Mouse (Mus musculus) limb, embryonic 14.5 days (tissue): ENCODE data around the gene Trh. TPM values are rescaled to one million over a fixed set of nuclear protein-coding genes. Genes with fewer than 3 reads are reported as not detected.

ENCODE experiments used
- ATAC-seq: fragments of 200-750 bp; cut with Nextera tagmentation; 2 replicates; pipeline ENCODE4 v1.8.0; 2017; ENCODE audit warnings: low read depth, moderate number of reproducible peaks, moderate TSS enrichment; ENCODE audit not compliant: low FRiP score
- DNase-seq: peaks from one replicate; pipeline ENCODE4 v3.0.0-alpha.2; 2015; ENCODE audit warnings: low spot score
- H3K27ac ChIP-seq: fragments of 300-500 bp; sonication (generic); replicated peaks from 2 replicates; pipeline ENCODE4 v1.5.1; 2014; ENCODE audit warnings: low read depth, mild to moderate bottlenecking, low read length, moderate library complexity, mixed read lengths
- H3K27me3 ChIP-seq: fragments of 300-500 bp; sonication (generic); 2 replicates; pipeline ENCODE4 v1.6.1; 2014; ENCODE audit warnings: low read length, mixed read lengths; ENCODE audit not compliant: control insufficient read depth, insufficient read depth
- H3K36me3 ChIP-seq: fragments of 300-500 bp; sonication (generic); 2 replicates; pipeline ENCODE4 v1.6.1; 2014; ENCODE audit warnings: mild to moderate bottlenecking, low read length, moderate library complexity, mixed read lengths; ENCODE audit not compliant: control insufficient read depth, insufficient read depth
- H3K4me1 ChIP-seq: fragments of 300-500 bp; sonication (generic); 2 replicates; pipeline ENCODE4 v1.6.1; 2014; ENCODE audit warnings: antibody characterized with exemption, low read length, mixed read lengths; ENCODE audit not compliant: control insufficient read depth, insufficient read depth
- H3K4me2 ChIP-seq: fragments of 300-500 bp; sonication (generic); replicated peaks from 2 replicates; pipeline ENCODE4 v1.6.1; 2014; ENCODE audit warnings: low read depth, mild to moderate bottlenecking, low read length, moderate library complexity; ENCODE audit not compliant: severe bottlenecking
- H3K4me3 ChIP-seq: fragments of 300-500 bp; sonication (generic); replicated peaks from 2 replicates; pipeline ENCODE4 v1.5.1; 2014; ENCODE audit warnings: low read length
- H3K9ac ChIP-seq: fragments of 300-500 bp; sonication (generic); 2 replicates; pipeline ENCODE4 v1.6.1; 2014; ENCODE audit warnings: mild to moderate bottlenecking, low read depth, low read length, moderate library complexity; ENCODE audit not compliant: severe bottlenecking
- H3K9me3 ChIP-seq: fragments of 300-500 bp; sonication (generic); 2 replicates; pipeline ENCODE4 v1.6.1; 2016; ENCODE audit warnings: low read length; ENCODE audit not compliant: control insufficient read depth
- POLR2A ChIP-seq: fragments of 200-500 bp; IDR thresholded peaks from 2 replicates; pipeline ENCODE4 v1.8.0; 2012; ENCODE audit warnings: inconsistent platforms, mild to moderate bottlenecking, moderate library complexity, borderline replicate concordance; ENCODE audit not compliant: insufficient read depth, insufficient read length; ENCODE audit errors: extremely low read depth
- WGBS: fragments of 180-500 bp; shearing (Covaris S2); extraction: QIAGEN DNeasy Blood & Tissue Kit; methylation state at CpG from one replicate; pipeline ENCODE4 v1.1.7; 2014; 5-methylcytosine and 5-hydroxymethylcytosine counted together
- polyA plus RNA-seq, 2 experiments: library from polyadenylated mRNA; depleted of rRNA in 1 of 2; stranded (reverse) in 1 of 2; unstranded in 1 of 2; fragments of >200 nt; fragmentation: Nextera tagmentation in 1 of 2; extraction: Ambion mirVana in 1 of 2; gene quantifications; 2 replicates each; pipeline versions ENCODE4 v1.2.1 to v1.2.3; 2012 to 2014

The Trh gene
- polyA plus RNA-seq, 2 experiments: 0.18 TPM; not detected in 1

DNA sequence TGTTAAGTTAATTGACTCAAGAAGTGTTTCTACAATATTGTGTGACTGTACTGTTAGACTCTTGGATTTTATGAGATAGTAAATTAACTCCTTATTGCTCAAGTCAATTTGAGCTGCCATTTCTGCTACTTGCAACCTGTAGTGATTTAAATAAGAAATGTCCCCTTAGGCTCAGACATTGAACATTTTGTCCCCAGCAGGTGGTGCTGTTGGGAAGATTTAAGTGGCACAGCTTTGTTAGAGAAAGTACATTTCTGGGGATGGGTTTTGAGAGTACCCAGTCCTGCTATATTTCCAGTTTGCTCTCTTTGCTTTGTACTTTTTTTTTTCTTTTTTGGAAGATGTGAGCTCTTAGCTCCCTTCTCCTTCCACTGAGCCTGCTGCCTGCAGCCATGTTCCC is 10.9 kb upstream of the Trh start:
- DNase-seq (no peak), ATAC-seq (no peak)
- no peak for TF ChIP-seq POLR2A
- no peak overlapping the region for H3K9ac ChIP-seq
- no peaks in the 10 kb centered on the region for H3K36me3 ChIP-seq
- no peaks in the 10 kb centered on the region for H3K4me1 ChIP-seq
- no peak overlapping the region for H3K4me3 ChIP-seq
- no peak overlapping the region for H3K27ac ChIP-seq
- H3K27me3 ChIP-seq: no peaks in the 10 kb centered on the region
- H3K4me2 ChIP-seq: no peak overlapping the region
- peaks cover 6% of the 10 kb centered on the region for H3K9me3 ChIP-seq

DNA sequence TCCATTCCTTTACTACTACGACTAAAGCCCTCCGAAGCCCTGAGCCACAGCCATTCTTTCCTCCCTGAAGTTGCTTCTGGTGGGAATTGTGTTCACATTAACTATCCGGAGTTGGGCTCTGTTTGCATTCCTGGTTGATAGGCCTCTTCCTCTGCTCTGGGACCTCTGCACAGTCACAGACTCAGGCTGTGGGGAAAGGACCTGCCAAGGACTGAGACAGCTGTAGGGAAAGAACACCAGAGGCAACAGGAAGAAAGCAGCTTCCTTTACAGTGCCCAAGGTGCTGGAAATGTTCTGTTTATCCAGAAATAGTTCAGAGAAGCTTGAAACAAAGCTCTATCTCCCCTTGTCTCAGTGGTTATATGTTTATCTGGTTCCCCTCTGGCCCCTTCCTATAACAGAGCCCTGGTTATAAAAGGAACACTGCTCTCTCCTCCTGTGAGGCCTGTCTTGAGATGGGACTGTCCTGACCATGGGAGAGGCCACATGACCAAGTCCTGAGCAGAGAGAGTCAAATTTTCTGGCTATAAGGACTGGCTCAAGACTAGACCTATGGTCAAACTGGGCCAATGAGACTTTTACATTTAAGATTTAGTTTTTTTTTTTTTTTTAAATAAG is 8.9 kb upstream of the Trh start:
- no peak for ATAC-seq
- H3K27me3 ChIP-seq: no peaks in the 10 kb centered on the region
- no peak overlapping the region for H3K9ac ChIP-seq
- H3K36me3 ChIP-seq: no peaks in the 10 kb centered on the region
- TF ChIP-seq POLR2A: no peak
- DNase-seq: no peak
- no peak overlapping the region for H3K4me2 ChIP-seq
- H3K27ac ChIP-seq: no peak overlapping the region
- 68% methylated on average over 3 of the region's 3 CpGs for WGBS
- H3K4me3 ChIP-seq: no peak overlapping the region
- H3K4me1 ChIP-seq: no peaks in the 10 kb centered on the region
- peaks cover 6% of the 10 kb centered on the region for H3K9me3 ChIP-seq

DNA sequence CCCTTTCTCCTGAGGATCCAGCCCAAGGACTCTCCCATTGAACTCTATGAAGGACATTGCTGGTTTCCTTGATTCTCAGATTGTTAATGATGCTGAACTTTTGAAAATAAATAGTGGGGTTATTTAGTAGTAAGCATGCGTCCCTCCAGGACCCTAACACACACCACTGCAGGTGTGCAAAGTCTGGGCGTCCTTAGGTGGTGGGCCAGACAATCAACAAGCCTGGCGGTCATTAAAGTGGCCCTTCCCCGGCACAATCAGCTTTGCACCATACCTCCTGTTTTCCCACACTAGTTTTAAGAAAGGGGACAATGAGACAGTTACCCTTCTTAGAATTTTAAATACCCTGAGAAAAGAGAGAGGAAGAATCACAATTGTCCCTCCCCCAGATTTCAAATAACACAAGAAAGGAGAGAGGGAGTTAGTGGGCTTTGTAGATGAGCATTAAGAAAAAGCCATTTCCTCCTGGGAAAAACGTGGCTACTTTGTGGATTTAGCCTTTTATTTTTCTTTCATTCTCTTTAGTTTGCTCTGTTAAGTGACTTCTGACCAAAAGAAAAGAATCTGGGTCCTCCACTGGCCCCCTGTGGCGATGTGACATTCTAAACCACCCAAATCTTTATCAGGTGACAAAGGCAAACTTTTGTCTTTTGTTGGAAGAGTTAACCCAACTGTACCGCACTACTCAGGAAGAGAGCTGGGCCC is 2.9 kb upstream of the Trh start:
- Histone ChIP-seq H3K4me3 (no peak overlapping the region), H3K9me3 (no peaks in the 10 kb centered on the region), H3K27me3 (peaks cover 34% of the 10 kb centered on the region), H3K4me1 (0 out of 2 replicates have a peak, but pooled peaks cover 3% of the 10 kb centered on the region), H3K4me2 (no peak overlapping the region), H3K9ac (no peak overlapping the region), H3K27ac (no peak overlapping the region), H3K36me3 (no peaks in the 10 kb centered on the region)
- DNase-seq: no peak
- ATAC-seq: no peak
- WGBS: 29% methylated on average over 7 of the region's 7 CpGs
- no peak for TF ChIP-seq POLR2A

DNA sequence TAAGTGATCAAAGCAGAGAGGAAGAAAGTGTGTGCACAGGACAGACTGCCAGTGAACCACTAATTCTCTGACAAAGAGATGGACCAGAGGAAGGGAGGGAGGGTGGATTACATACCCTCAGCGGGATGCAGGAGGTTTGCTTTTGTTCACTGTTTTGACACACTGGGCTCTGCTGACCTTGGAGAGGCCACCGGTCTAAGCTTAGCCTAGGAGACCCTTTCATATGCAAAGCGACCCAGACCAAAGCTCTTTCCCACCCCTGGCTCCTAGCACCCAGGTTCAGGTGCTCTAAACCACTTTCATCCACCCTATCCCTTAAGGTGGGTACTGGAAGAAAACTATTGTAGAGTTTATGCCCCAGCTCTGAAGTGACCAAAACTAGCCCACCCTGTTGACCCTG is 1.9 kb upstream of the Trh start:
- 12% methylated on average over 3 of the region's 3 CpGs for WGBS
- DNase-seq (no peak), ATAC-seq (no peak)
- no peaks in the 10 kb centered on the region for H3K9me3 ChIP-seq
- H3K4me3 ChIP-seq: no peak overlapping the region
- H3K36me3 ChIP-seq: no peaks in the 10 kb centered on the region
- no peak overlapping the region for H3K27ac ChIP-seq
- H3K9ac ChIP-seq: no peak overlapping the region
- no peak overlapping the region for H3K4me2 ChIP-seq
- H3K4me1 ChIP-seq: 0 out of 2 replicates have a peak, but pooled peaks cover 3% of the 10 kb centered on the region
- peaks cover 35% of the 10 kb centered on the region for H3K27me3 ChIP-seq
- no peak for TF ChIP-seq POLR2A

DNA sequence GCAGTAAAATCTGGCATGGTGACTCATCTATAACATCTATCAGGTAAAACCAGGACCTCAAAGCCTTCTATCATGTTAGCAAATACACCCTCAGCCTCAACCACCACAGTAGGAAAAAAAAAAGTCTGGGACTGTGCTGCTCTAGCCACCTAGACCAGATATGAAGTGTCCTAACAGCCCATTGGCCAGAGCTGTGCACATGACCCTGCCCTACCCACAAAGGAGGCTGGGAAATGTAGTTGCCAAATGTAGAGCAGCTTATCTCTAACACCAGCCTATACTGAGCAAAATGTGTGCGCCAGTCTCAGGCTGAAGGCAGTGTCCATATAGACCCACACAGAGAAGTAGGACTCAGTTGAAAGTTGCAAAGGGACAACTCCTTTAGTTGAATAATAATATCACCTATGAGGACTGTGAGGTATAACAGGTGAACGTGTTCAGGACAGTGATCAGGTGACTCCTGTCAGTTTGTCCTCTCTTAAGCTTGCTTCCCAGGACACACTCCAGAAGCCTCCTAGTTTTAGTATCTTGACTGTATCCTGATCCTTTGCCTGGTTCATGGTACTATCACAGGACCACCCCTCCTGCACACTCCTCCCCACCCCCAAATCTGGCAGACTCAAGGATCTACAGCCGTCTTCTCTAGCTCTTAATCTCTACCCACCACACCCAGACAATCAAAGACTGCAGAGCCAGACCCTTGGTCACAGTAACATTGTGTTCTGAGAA is 3.1 kb downstream of the Trh start:
- TF ChIP-seq POLR2A: no peak
- H3K4me2 ChIP-seq: no peak overlapping the region
- DNase-seq (no peak), ATAC-seq (peak; percentile 71; the same call in 1 of the 2 replicates)
- H3K36me3 ChIP-seq: no peaks in the 10 kb centered on the region
- 0 out of 2 replicates have a peak, but pooled peaks cover 3% of the 10 kb centered on the region for H3K4me1 ChIP-seq
- no peak overlapping the region for H3K4me3 ChIP-seq
- 71% methylated on average over 3 of the region's 3 CpGs for WGBS
- no peak overlapping the region for H3K27ac ChIP-seq
- H3K27me3 ChIP-seq: peaks cover 35% of the 10 kb centered on the region
- no peak overlapping the region for H3K9ac ChIP-seq
- H3K9me3 ChIP-seq: no peaks in the 10 kb centered on the region
